Mouse (Mus musculus): ENCODE measurements at regions not wholly inside any gene's neighbourhood (a gene's known extent, or its start where the extent isn't known, plus 50 kb on each side); places are given as distances from the start of the nearest gene placed in this dataset.

GRCm38 (mm10) chr3:78901016-78901837 lies 385.1 kb downstream of the Rapgef2 start:
- no peak for DNase-seq

- DNase-seq = no peak
Measured at GRCm38 (mm10) chr3:78899446-78900230, 386.7 kb downstream of the Rapgef2 start.

- no peak for DNase-seq
Measured at GRCm38 (mm10) chr3:78889326-78889725, 397.0 kb downstream of the Rapgef2 start.

- DNase-seq = no peak
Measured at GRCm38 (mm10) chr3:78884715-78885114, 401.6 kb downstream of the Rapgef2 start.

DNA sequence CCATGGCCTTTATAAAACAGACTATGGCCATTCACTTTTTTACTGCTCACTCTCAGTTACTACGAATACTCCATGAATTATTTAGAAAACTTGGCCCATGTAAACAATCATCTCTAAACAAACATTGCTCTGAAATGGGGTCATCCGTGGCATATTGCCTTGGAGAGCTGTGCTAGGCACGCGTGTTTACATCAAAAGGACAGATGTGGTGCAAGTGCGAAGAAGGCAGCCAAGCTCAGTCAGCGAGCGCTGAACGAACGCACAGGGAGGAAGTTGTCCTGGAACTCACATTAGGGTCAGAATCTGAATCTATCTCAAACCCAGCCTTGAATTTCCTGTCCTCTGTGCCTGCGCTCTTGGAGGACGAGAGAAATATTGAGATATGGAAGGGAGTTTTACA lies 402.3 kb downstream of the Rapgef2 start:
- DNase-seq = no peak

DNA sequence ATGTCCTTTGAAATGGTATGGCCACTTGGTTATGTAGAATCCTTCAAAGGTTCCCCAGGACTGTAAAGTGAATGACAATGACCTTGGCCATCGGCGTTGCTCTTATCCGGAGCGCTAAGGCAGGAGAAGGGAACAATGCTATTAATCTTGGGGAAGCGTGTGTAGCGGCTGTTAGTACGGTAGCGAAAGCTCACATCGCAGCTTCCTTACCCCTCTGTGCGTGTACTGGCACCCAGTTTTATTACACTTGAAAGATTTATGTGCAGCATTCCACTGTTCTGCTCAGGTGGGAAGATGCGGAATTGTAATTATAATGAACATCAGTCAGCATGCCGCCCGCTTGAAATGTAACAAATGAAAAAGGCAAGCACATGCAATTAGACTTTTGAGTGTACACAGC lies 406.2 kb downstream of the Rapgef2 start:
- no peak for DNase-seq

DNA sequence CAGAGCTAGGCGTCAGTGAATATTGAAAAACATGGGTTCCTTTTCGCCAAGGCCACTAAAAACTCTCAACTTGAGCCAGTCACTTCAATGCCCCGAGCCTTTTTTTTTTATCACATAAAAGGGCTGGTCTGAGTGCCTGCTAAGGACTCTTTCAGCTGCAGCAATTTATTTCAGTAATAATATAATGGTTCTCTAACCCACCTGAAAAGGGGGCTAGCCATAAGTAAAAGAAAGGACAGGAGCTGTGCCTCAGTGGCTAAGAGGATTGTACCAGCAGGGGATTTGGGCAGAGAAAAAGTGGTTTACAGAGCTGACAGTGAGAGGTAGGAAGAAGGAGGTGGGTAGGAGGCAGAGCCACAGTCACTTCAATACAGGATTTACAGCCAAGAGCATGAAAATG lies 409.0 kb downstream of the Rapgef2 start:
- DNase-seq = no peak

DNA sequence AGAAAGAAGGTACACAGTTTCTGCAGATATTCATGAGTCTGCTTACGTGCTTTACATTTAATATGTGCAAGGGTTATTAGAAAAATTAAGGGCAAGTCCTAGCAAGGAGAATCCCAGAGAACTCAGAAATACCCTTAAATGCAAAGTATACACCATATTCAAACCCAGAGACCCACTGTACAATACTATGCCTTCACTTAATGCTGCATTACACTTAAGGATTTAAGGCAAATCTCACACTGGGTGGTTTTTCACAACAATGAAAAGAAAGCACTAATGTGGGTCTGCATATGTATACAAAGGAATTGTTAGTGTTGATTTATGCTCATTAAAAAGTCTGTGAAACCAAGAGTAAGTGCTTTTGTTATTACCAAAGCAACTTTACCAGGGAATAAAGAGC lies 419.4 kb downstream of the Rapgef2 start:
- DNase-seq = no peak

DNA sequence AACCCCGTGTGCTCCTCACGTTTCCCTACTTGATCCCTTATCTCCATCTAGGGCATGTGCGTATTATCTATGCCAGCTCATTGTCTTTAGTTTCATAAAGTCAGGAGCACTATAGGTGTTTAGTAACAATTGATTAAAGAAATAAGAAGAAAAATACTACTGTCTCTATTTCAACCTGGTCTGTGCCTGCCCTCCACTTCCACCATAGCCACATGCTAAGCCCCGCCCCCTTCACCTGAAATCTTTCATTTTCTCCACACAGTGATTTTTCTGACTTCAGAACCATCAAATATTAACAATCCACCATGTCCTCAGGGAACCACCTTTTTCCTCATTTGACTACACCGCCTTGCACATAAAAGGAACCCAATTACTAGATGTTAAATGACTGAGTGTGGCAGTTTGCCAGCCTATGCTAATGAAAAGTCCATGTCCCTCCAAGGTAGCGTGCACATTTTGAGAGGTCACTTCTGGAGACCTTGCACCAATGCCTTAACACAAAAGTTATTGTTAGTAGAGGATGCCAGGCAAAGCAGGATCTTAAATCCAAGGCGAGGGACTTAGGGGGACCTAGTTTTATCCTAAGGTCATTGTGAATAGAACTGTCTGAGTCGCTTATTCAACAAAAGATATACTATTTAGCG lies 420.1 kb downstream of the Rapgef2 start:
- DNase-seq = no peak

DNA sequence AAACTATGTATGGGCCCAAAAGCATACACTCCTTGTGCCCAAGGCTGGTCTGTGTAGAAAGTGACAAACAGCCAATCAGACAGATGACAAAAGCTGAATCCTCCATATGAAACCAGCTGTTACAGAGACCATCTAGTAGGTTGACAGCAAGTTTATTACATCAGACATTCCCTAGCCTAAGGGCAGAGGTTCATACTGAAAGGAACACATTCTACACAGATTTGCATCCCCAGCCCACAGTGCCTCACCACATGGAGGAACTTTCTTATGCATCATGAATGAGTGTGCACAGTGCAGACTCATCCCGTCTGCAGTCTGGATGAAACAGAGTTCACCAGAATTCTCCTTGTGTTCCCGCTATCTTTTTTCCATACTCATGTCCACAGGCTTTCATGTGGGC lies 423.3 kb downstream of the Rapgef2 start:
- no peak for DNase-seq

DNA sequence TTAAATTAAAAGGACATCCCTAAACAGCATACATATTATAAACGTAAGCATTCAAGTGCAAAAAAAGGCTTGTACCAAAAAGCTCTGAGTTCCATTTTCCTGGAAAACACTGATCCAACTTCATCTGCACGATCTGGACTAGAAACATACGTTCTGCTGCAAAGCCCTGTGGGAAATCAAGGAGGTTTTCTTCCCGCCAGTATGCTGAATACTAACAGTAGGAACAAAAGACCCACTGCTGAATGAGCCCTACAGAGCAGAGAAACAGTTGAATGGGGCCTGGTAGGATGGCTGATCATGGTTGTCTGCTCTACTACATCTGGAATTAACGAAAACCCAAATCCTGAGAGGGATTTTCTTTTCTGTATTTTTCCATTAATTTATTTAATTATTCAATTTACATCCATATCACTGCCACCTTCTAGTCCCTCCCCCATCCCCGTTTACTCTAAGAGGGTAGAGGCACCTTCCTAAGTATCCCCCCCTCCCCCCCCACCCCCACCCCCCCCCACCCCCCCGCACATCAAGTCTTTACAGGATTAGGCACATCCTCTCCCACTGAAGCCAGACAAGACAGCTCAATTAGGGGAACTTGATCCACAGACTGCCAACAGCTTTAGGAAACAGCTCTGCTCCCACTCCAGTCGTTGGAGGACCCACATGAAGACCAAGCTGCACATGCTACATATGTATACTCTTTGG lies 439.5 kb downstream of the Rapgef2 start:
- DNase-seq = no peak

DNA sequence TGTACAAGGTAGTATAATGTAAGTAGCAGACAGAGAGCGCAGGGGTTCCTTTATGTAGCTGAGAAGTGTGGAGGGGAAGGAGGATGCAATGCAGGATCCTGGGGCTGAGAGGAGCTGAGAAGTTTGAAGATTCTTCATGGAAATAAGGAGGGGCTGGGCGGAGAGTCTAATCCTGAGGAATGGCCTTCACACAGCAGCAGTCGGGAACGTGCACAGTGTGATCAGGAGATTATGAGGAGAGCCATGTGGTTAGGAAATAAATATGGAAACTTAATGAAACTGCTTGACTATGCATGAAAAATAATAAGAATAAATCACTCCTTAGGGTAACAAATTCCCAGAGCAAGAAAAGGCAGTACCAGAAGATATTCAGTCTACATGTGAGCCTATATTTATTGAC lies 445.1 kb downstream of the Rapgef2 start:
- no peak for DNase-seq

DNA sequence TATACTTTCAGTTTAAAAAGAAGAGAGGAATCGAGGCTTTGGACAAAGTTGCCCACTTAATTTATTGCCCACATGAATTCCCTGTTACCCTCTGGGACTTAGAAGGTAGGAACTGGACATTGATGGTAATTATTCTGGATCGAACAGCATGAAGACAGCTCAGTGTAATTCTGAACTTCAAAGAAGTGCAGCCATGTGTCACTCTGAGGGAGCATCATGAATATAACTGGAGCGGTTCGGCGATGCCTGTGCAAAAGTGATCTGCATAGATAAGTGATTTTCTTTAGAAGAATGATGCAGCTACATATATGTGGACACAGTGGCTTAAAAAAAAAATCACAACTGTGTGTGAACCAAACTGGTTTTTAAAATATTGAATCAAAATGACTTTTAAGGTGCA lies 449.5 kb downstream of the Rapgef2 start:
- no peak for DNase-seq

DNA sequence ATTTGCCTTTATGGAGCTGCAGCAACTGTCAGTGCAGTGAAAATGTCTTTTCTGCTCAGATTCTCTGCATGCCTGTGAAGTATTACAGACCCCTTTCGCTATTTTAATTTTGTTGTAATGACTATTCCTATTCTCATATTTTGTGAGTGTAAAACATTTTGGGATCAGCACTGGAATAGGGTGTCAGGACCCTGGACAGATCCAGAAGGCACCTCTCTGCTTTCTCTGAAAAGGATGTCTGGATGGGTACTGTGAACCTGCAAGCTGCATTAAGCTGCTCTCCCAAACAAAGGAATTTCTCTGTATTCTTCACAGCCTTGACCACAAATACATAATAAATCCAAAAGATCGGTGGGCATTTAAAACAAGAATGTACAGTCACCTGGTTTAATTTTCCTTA lies 460.8 kb downstream of the Rapgef2 start:
- DNase-seq = no peak

DNA sequence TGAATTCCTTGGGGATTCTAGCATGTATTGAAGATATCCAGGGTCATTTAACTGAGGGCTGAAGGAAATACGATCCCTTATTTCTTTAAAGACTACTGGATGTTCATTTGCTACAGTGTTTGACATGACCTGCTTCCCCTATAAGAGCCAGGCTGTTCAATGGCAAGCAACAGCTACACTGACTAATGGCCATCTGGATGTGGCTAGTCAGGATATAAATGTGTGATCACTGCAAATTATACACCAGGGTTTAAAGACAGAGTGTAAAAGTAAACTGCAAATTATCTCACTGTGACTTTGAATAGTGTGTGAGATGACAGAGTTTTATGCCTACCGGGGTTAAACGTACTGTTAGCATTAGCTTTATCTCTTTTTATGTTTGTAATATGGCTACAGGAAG lies 473.9 kb downstream of the Rapgef2 start:
- DNase-seq = no peak

DNA sequence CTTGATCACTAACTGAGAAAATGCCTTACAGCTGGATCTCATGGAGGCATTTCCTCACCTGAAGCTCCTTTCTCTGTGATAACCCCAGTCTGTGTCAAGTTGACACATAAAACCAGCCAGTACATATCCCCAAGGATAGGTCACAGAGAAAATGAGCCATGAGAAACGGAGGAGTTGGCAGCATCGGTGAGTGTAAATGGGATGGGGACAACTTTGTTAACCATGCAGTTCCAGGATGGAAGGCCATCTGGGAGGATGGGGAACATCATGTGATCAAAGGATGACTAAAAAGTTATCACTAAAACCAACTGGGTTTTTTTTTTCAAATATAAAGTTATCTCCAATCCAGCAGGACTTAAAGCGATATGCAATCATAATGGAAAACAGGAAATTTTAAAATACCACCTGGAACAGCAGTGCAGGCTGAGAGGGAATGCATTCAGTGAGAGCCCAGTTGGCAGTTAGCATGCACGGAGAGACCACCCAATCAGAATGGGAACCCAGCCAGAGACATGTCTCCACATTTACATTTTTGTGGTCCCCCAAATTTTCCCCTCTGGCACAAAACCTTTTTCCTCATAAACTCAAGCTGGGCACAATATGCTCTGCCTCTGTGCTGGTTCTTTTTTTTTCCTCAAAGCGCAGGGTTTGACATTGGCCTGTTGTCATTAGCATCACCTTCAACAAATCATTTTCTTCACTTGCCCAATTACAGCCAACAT lies 475.7 kb downstream of the Rapgef2 start:
- DNase-seq = no peak

DNA sequence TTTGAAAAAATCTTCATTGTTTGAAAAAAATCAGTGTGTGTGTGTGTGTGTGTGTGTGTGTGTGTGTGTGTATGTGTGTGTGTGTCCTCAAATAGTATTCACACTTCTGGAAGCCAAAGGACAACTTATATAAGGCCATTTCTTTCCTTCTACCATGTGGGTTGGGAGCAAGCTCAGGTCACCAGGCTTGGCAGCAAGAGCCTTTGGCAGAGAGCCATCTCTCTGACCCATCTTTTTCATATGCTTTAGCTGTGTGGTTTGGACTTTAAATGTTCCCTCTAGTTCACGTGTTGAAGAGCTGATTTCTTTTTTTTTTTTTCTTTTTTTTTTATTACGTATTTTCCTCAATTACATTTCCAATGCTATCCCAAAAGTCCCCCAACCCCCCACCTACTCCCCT lies 483.1 kb downstream of the Rapgef2 start:
- no peak for DNase-seq

- DNase-seq = peak in 1 of 2 experiments; percentile 9
Measured at GRCm38 (mm10) chr3:78795951-78796455, 490.3 kb downstream of the Rapgef2 start.

- DNase-seq = no peak
Measured at GRCm38 (mm10) chr3:78792440-78793057, 493.8 kb downstream of the Rapgef2 start.

DNA sequence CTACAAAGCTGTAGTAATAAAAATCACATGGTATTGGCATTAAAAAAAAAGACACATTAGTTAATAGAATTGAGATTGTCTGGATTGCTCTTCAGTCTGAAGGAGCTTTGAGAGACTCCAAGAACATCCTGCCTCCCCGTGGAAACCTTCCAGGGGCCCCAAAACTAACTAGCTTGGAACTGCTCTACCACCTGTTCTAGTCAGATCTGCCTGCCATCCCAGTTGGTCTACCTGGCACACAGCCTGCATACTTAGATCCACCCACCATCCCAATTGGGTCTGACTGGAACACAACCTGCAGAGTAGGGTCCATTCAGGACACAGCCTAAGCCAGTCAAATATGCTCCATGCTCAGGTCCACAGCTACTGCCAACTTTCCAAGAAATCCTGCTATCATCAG lies 503.6 kb downstream of the Rapgef2 start:
- no peak for DNase-seq

- no peak for DNase-seq
Measured at GRCm38 (mm10) chr3:78755686-78756476, 530.4 kb downstream of the Rapgef2 start.

All from layer of hippocampus, postnatal 36 days (tissue).